Mouse (Mus musculus) C2C12 (cell line): ENCODE data around the gene Synm. TPM values are rescaled to one million over a fixed set of nuclear protein-coding genes. Genes with fewer than 3 reads are reported as not detected.

Experiments used
- H3K27me3 ChIP-seq: one replicate; pipeline ENCODE4 v1.6.1; 2011; ENCODE audit not compliant: control insufficient read depth, insufficient read depth, insufficient read length
- H3K36me3 ChIP-seq: one replicate; pipeline ENCODE4 v1.6.1; 2011; ENCODE audit not compliant: control insufficient read depth, insufficient read depth
- H3K4me3 ChIP-seq: one replicate; pipeline ENCODE4 v1.5.1; 2011; ENCODE audit warnings: mild to moderate bottlenecking, control low read depth; ENCODE audit not compliant: poor library complexity, insufficient read depth, severe bottlenecking
- H3K79me2 ChIP-seq: one replicate; pipeline ENCODE4 v1.6.1; 2011; ENCODE audit not compliant: control insufficient read depth, insufficient read depth
- H3K79me3 ChIP-seq: one replicate; pipeline ENCODE4 v1.6.1; 2011; ENCODE audit warnings: low read depth, control low read depth
- H3ac ChIP-seq: one replicate; pipeline ENCODE3; 2011; ENCODE audit warnings: low read depth; ENCODE audit not compliant: control insufficient read depth, insufficient read length
- CEBPB ChIP-seq: IDR thresholded peaks from one replicate; pipeline ENCODE4 v1.6.1; 2011; ENCODE audit warnings: low read depth, mild to moderate bottlenecking, control low read depth, moderate library complexity
- CTCF ChIP-seq: IDR thresholded peaks from one replicate; pipeline ENCODE4 v1.5.1; 2011; ENCODE audit not compliant: control insufficient read depth, insufficient read depth, insufficient read length
- FOSL1 ChIP-seq: IDR thresholded peaks from one replicate; pipeline ENCODE4 v1.8.0; 2011; ENCODE audit warnings: mild to moderate bottlenecking, low read length; ENCODE audit not compliant: poor library complexity, insufficient read depth, severe bottlenecking
- MAX ChIP-seq: IDR thresholded peaks from one replicate; pipeline ENCODE4 v1.6.1; 2011; ENCODE audit warnings: mild to moderate bottlenecking, control low read depth
- MYOD1 ChIP-seq: IDR thresholded peaks from one replicate; pipeline ENCODE4 v1.6.1; 2011; ENCODE audit warnings: low read depth; ENCODE audit not compliant: control insufficient read depth, insufficient read length
- MYOG ChIP-seq: IDR thresholded peaks from one replicate; pipeline ENCODE4 v1.6.1; 2011; ENCODE audit not compliant: control insufficient read depth, insufficient read length; ENCODE audit errors: extremely low read depth
- USF1 ChIP-seq: IDR thresholded peaks from one replicate; pipeline ENCODE4 v1.6.1; 2011; ENCODE audit warnings: low read depth, mild to moderate bottlenecking, control low read depth, moderate library complexity
- polyA plus RNA-seq: library from polyadenylated mRNA; unstranded; fragments of >200 nt; fragmentation: generic; extraction: Trizol; gene quantifications from one replicate; pipeline ENCODE4 v1.2.1, GENCODE M21; 2012; ENCODE audit warnings: missing spikeins

The Synm gene
- polyA plus RNA-seq, 1 experiment, result 0.14 TPM

DNA sequence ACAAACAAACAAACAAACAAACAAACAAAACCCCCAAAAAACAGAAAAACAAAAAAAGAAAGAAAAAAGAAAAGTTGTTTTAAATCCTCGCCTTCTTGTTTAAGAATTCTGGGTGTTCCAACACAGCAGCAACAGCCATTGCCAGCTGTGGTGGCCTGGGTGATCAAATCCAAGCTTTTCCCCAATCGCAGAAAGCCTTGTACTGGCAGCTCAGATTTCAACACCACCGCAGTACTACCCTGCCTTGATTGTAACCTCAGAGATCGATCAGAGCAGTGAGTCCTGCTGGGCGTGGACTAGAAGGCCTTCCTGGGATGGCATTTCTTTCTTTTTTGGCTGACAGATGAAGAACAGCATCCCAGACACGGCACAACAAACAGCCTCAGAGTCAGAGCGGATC is 63.6 kb downstream of the Synm start:
- Histone ChIP-seq H3K79me3 (no peaks in the 10 kb centered on the region), H3K4me3 (no peak overlapping the region), H3K27me3 (no peaks in the 10 kb centered on the region), H3ac (no peak overlapping the region), H3K36me3 (no peaks in the 10 kb centered on the region), H3K79me2 (no peaks in the 10 kb centered on the region)
- TF ChIP-seq CEBPB (no peak), MAX (no peak), CTCF (no peak)

DNA sequence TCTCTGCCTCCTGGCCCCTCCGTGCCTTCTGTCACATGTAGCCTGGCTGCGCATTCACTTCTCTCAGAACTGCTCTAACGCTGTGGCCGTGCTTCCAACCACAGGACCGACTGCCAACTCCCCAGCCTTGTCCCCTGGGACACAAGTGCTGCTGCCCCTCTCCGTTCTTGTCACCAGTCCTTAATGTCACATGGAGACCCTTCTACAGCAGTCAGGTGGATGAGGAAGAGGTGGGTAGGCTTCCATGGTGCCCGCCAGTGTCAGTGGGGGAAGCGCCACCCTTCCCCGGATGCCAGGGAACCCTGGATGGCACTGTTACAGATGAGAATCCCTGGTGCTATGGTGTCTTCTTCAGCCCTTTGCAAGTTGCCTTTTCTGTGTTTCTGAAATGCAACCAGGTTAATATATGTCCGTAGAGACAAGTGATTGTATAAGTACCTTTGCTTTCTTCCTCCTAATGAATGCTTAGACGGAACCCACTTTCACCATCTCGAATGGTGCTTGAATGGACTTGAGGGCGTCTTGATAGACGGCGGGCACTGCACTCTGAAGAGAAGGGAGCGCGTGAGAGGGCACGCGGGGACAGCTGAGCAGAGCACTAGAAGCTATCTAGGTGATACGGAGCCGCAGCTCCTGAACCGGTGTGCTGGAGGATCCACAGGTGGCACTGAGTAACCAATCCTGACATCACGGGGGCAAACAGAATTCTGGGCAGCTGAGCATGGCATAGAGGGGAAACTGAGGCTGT is 66.6 kb downstream of the Synm start:
- Histone ChIP-seq H3ac (no peak overlapping the region), H3K79me2 (no peaks in the 10 kb centered on the region), H3K79me3 (no peaks in the 10 kb centered on the region), H3K4me3 (no peak overlapping the region), H3K36me3 (no peaks in the 10 kb centered on the region), H3K27me3 (no peaks in the 10 kb centered on the region)
- TF ChIP-seq FOSL1 (no peak), CEBPB (no peak), MAX (no peak), MYOG (no peak), USF1 (no peak), CTCF (no peak), MYOD1 (no peak)

DNA sequence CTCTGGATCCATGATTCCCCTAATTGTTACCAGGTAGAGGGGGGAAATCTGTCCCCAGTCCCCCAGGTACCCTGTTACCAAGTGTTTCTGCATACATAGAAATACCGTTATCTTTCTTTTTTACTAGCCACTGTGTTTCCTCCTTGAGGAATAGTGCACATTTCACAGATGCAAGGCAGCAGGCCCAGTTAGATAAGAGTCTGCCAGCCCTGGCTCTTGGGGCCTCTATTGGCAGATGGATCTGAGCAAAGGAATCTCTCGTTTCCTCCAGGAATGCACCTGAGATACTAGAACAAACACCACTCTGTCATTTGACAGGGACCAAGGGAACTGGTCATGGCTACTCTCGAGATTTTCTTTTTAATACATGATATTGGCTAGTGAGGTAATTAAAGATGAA is 67.4 kb downstream of the Synm start:
- no peak overlapping the region for H3ac ChIP-seq
- H3K27me3 ChIP-seq, result no peaks in the 10 kb centered on the region
- no peak overlapping the region for H3K4me3 ChIP-seq
- H3K36me3 ChIP-seq, result no peaks in the 10 kb centered on the region
- no peaks in the 10 kb centered on the region for H3K79me2 ChIP-seq
- H3K79me3 ChIP-seq, result no peaks in the 10 kb centered on the region
- no peak for TF ChIP-seq MYOG
- no peak for TF ChIP-seq CEBPB
- TF ChIP-seq FOSL1, result no peak
- TF ChIP-seq USF1, result no peak
- TF ChIP-seq CTCF, result no peak
- no peak for TF ChIP-seq MAX
- no peak for TF ChIP-seq MYOD1

DNA sequence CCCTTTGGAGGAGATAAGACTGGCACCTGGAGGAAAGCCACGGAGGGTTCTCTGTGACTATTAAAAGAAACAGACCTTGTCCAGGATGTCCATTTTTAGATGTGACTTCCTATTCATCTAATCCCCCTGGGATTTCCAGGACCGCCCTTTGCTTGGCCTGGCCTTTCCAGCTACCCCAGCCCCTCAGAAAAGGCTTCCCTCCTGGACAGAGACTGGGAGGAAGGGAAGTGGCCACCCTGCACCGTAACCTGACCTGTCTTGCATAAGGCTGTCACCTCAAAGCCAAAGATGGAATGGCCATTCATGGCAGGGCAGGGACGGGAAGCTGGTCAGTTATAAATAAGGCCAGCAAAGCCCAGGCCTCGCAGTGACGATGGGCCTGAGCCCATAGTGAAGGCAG is 68.5 kb downstream of the Synm start:
- no peak overlapping the region for H3ac ChIP-seq
- no peaks in the 10 kb centered on the region for H3K36me3 ChIP-seq
- no peaks in the 10 kb centered on the region for H3K79me2 ChIP-seq
- TF ChIP-seq MAX (no peak), FOSL1 (no peak), MYOD1 (no peak), CTCF (no peak), CEBPB (no peak), MYOG (no peak), USF1 (no peak)
- H3K27me3 ChIP-seq, result no peaks in the 10 kb centered on the region
- H3K79me3 ChIP-seq, result no peaks in the 10 kb centered on the region
- H3K4me3 ChIP-seq, result no peak overlapping the region

DNA sequence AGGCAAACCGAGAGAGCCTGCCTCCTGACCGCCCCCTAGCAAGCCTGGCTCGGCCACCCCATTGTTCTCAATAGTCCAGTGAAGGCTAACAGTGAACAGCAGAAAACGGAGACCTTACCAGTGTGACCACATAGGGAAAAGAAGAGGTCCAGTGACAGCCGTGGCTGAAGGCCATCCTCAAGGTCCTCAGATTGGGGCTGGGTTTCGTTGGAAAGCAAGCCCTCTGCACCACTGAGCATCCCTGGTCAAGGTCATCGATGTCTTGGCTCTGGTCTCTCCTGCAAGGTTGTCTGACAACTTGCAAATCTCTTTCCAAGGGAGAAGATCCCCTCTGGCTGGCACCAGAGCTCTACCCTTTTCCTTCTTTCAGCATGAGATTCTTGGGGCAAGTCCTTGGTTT is 69.7 kb downstream of the Synm start:
- no peaks in the 10 kb centered on the region for H3K79me2 ChIP-seq
- H3K36me3 ChIP-seq, result no peaks in the 10 kb centered on the region
- H3ac ChIP-seq, result no peak overlapping the region
- no peaks in the 10 kb centered on the region for H3K79me3 ChIP-seq
- H3K4me3 ChIP-seq, result no peak overlapping the region
- no peaks in the 10 kb centered on the region for H3K27me3 ChIP-seq
- no peak for TF ChIP-seq CTCF
- TF ChIP-seq USF1, result no peak
- no peak for TF ChIP-seq MYOD1
- no peak for TF ChIP-seq MAX
- no peak for TF ChIP-seq CEBPB
- TF ChIP-seq MYOG, result no peak
- TF ChIP-seq FOSL1, result no peak

DNA sequence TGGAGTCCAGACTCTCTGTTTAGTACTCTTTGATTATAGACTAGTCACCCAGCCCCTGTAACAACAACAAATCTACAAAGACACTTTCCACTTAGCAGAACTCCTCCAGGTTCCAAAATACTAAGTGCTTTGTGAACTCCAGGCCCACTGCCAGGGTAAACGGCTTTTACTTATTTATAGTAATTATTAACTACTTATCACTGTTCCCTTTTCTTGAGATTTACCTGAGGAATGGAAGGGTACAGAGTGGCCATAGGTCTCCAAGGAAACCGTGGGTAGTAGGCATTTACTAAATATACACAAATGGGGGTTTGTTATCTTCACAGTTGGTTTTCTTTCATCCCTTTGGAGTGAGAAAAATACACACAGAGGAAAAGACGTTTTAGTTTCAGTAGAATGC is 71.3 kb downstream of the Synm start:
- H3K79me3 ChIP-seq, result no peaks in the 10 kb centered on the region
- no peaks in the 10 kb centered on the region for H3K79me2 ChIP-seq
- H3ac ChIP-seq, result no peak overlapping the region
- no peaks in the 10 kb centered on the region for H3K27me3 ChIP-seq
- no peak overlapping the region for H3K4me3 ChIP-seq
- no peaks in the 10 kb centered on the region for H3K36me3 ChIP-seq
- TF ChIP-seq CEBPB (no peak), FOSL1 (no peak), MYOG (no peak), USF1 (no peak), MAX (no peak), MYOD1 (no peak), CTCF (no peak)
